Mouse (Mus musculus): ENCODE results near the gene Upb1.

DNA sequence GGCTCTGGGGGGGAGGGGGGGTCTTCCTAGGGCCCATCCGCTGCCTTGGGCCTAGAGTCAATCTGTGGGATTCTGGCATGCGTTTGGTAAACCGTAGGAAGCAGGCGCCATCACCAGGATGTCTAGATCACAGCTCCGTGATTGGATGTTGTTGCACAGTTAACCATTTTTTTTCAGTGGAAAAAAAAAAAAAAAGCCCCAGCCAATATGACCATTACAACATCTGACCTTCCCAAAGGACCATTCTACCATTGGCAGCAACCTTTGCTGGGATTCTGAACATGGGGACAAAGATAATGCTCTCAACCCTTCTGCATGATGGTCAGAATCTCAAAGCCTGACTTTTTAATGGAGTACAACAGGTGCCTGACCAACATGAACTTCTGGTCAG lies 29.2 kb downstream of the Upb1 start:
- TF ChIP-seq EP300 (IDR thresholded peaks at IDR 0.05; ENCODE audit: low read depth) (no peak), CTCF (IDR thresholded peaks at IDR 0.05; ENCODE audit: low read depth) (no peak)

Measured in liver, postnatal 0 days (tissue).